Mouse (Mus musculus) layer of hippocampus, postnatal 25 days (tissue): ENCODE measurements at regions not wholly inside any gene's neighbourhood (a gene's known extent, or its start where the extent isn't known, plus 50 kb on each side); places are given as distances from the start of the nearest gene placed in this dataset.

ENCODE experiments used
- DNase-seq, 2 experiments: peaks; one replicate each; pipeline ENCODE4 v3.0.0; 2022; ENCODE audit warnings: mixed read lengths in 2 of 2, low spot score in 1 of 2; ENCODE audit errors: extremely low spot score in 1 of 2

DNA sequence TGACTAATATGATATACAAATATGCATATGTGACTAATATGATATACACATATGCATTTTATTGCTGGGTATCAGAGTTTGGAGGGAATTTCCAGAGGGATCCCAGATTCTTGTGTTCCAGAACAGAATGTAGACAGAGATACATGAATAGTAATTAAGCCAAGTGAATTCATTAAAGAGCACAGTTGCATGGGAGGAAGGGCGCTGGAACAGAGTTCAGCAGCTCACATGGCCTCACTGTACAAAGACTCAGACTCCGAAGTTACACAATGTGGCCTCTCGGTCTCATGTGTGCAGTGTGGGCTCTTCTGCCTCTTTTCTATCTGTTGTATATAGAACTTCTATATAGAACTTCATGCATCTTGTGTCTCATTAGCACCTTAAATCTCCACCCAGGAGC lies 196.8 kb upstream of the Rbfox1 start:
- DNase-seq: no peak

DNA sequence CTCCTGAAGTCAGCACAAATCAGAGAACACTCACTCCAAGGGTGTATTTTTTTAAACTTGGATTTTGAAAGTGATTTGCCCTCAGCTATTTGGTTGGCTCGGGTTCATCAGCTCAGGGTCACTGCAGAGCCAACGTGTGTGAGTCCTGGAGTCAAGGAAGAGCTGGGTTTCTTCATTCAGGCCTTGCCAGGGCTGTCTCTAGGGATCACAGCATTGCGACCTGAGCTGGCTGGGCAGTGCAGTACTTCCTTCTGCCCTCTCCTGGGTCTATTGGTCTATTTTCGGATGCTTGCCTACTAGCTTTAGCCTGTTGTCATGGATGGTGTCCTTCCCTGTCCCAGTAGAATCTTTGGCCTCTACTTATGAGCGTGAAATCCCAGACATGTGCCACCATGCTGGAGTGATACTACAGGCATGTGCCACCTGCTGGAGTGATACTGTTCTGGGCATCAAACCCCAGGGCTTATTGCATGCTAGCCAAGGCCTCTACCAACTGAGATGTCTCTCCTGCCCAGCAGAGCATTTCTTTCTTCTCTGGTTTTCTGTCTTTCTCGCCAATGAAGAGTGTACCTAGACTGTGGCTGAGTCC lies 211.7 kb upstream of the Rbfox1 start:
- no peak for DNase-seq

DNA sequence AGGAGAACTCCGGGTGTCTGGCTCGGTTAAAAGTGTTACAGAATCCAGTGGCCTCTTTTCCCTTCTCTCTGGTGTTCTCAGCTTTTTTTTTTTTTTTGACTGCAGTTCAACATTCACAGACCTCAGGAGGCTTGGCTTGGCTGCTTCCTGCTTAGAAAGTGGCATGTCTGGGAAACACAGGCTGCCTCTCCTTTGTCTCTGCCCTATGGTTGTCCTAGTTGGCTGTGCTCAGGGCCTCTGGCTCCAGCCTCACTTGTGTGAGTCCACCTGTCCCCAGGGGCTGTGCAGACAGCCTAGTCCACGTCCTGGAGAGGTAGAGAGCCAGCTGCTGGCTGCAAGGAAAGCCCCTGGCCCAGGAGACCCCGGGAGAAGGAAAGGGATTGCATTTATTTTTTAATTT lies 212.3 kb upstream of the Rbfox1 start:
- no peak for DNase-seq

DNA sequence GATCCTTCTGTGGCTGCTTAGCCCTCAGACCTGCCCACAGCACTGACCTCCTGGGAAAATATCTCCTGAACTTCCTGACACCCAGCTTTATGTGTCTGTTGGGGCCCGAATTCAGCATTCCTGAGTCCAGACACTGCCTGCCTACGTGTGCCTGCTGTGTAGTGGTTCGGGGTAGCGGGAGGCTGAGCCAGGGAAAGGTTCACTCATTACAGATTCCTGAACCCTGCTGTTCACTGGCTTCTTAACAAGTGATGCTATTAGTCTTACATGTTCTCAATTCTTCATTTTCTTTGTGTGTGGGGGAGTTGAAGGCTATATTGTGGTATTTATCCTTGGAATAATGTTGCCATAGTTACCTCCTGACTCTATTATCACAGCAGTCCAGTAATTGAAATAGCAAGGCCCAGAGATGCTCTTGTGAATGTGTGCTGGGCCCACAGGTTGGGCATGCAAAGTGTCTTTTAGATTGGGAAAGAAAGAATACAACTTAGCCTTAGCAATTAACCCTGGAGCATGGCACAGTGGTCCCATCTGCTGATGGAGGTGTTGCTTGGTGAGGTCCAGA lies 216.7 kb upstream of the Rbfox1 start:
- no peak for DNase-seq

DNA sequence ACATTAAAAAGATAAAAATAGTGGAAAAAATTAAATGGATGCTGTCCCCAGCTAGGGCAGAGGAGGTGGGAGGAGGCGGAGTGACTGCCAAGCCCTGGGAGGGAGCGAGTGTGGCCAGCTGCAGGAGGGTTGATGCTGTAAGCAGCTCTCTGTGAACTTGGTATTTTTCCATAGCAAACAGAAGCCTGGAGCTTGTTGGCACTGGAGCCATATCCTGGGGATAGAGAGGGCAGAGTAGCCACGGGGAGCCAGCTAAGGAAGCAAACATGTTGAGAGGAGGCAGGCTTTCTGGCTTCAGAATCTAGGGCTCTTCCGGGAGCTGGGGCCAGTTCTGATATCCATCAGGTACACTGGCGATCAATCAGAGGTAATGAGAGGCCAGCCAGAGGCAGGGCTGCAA lies 223.2 kb upstream of the Rbfox1 start:
- DNase-seq: no peak

DNA sequence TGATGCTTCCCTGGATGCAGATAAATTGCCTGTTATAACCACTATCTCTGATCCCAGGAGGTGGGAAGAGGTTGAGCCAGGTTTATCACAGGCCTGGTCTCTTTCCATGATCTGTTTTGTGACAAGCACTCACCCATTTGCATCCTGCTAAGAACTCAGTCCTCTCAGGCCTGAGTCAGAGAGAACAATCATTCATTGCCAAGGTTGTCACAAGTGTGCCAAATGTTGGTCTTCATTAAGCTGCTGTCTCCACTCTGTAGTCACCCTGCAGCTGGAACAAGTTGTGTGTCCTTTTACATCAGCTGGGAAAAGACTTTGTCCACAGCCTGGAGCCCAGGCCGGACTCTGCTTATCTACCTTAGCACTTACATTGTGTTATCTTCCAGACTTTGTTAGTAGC lies 233.6 kb upstream of the Rbfox1 start:
- DNase-seq: no peak

DNA sequence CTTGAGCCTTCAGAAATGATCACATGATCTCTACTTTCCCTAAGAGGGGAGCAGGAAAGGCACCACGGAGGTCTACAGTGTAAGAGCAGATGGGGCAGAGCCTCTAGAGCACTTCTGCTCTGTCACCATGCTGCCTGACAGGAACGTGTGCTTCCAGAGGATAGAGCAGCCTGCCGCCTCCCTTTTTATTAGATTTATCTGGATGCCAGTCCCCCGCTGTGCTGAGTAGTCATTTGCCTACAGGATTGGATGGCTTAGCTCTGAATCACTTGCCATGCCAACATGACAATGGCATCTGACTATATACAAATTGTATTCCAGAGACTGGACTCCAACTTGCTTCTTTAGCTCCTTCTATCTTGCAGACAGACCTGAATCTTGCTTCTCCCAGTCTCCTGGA lies 234.2 kb upstream of the Rbfox1 start:
- DNase-seq: no peak

DNA sequence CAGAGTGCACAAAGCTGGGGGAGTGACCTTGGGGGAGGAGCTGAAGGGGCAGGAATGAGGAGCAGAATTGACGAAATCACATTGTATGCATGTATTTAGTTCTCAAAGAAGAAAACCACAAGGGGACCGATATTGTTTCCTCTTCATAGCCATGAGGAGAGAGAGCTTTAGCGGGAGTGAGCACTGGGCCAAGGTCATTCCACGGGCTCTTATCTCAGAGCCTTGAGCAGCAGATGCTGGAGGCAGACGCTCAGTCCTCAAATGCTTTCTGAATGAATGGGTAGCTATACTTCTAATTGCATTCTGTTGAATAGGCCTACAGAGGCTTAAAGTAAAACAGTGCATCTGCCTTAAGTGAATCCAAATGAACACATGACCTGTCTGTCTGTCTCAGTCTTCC lies 245.2 kb upstream of the Rbfox1 start:
- no peak for DNase-seq

DNA sequence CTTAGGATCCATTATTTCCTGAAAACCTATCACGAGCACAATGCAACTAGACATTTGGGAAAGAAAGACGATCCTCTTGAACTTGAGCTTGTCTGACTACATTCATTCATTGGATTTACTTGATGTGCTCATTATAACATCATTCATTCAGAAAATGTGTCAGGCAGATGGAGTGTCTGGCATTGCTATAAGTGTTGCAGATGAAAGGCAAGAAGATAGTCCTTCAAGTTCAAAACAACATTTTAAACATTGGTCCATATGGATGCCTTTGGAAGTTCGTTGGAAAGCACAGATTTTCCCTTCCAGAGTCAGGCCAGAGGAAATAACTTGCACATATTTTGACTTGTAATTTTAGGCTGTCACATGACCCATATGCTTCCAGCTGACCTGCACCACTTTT lies 255.2 kb upstream of the Rbfox1 start:
- no peak for DNase-seq

DNA sequence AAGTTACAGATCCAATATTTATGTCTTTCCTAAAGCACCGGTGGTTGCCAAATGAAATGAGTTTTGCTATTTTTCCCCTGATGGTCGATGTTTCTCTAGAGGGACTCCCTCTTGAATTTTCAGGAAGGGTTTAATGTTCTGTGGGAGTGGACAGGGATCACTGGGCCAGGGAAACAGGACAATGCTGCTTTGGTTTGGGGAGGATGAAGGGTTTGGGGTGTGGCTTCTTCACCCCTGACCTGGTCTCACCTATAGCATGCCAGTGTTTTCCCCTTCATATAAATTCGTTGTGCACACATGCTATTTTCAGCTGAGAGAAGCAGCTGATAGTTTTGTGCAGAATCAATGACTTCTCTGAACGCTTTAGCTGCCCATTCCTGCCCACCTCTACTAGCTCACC lies 257.2 kb upstream of the Rbfox1 start:
- DNase-seq: no peak

DNA sequence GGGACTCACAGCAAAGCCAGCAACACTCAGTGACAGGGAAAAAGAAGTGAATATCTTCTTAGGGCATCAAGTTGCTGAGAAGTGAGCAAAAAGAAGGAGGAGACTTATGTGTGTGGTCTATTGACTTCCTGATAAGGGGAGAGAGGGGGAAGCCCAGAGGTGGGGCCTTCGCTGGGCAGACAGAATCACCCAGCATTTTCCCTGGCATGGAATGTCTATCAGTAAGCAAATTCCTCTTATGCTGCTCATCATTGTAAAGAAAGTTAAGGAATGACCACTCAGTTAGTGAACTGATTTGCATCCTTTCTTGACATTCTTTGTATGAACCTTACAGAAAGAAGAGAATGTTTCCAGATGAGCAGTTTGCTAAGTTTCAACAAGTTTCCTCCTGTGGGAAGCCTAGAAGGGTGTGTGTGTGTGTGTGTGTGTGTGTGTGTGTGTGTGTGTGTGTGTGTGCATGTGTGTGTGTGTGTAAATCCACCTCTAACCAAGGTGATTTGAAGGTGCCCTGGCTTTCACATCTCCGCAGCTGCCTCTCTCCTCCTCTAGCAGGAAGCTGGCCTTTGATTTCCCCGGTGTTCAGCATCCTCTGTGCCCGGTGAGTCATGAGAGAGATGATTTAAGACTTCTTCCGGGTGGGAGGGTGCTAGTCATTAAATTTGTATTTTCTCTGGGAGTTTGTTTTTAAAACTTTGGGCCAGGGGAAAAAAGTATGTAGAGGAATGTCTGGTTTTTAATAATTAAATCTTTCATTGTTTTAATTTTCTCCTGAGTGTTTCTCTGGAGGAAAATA lies 257.8 kb upstream of the Rbfox1 start:
- no peak for DNase-seq

DNA sequence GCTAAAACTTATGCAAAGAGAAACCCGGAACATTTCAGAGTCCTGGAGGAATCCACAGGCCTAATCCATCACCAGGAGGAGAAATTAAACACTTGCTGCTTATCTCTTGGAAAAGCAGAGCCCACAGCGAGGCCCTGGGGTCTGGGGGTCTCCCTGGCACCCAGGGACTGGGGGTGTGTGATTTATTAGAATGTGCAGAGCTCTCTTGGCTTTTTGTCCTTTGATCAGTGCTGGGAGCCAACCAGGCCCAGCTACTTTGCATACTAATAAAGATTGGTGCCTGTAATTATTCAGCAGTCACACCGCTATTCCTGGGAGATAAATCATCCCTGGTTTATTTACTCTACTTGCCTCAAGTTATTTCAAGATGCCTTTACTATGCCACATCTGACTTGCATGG lies 260.0 kb upstream of the Rbfox1 start:
- DNase-seq: no peak

DNA sequence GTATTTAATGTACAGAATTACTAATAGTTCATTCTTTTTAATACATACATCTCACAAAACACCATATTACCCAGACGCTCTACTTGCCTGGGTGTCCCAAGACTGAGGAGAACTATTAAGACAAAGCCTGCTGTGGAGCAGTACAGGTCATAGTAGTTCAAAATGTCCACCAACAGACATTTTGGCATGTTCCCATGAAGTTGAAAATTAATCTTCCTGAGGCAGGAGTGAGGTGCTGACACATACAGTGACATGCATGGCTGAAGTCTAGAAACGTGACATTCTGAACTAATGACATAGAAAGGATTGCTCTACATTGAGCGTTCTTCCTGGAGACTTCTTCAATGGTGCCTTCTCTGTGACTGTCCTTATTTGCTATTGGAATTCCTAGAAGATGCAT lies 264.6 kb upstream of the Rbfox1 start:
- DNase-seq: no peak

DNA sequence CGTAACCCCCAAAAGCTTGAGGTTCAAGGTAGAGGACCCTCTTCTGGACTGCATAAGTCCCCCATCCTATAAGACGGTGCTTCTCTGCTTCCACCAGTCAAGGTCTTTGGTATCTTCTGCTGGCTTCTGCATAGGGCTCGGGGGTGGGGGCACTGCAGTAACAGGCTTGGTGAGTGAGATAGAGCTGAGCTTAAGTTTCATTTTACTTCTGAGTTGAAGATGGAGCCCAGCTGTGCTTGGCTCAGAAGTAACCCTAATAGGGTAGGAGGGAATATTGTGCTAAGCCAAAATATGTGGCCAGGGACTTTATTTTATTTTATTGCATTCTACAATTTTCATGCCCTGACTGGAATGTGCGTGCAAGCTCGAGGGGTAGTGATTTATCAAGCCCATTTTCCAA lies 268.8 kb upstream of the Rbfox1 start:
- no peak for DNase-seq

DNA sequence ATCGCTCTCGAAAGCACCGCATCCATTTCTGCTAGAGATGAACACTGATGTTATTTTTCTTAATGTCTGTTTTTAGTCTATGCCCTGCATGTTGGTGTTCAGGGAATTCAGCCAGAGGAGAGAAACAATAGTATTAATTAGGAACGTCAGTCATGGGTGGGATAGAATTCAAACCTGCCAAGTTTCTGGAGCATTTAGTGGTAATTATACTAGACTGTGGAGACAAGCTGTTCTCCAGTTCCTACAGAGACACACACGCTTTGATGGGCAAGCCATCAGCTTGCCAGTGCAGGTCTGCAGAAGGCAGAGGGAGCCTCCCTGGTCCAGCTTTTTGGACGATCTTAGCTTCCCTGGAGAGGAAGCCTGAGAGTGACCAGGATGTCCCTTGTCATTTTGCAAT lies 289.8 kb upstream of the Rbfox1 start:
- DNase-seq: no peak

DNA sequence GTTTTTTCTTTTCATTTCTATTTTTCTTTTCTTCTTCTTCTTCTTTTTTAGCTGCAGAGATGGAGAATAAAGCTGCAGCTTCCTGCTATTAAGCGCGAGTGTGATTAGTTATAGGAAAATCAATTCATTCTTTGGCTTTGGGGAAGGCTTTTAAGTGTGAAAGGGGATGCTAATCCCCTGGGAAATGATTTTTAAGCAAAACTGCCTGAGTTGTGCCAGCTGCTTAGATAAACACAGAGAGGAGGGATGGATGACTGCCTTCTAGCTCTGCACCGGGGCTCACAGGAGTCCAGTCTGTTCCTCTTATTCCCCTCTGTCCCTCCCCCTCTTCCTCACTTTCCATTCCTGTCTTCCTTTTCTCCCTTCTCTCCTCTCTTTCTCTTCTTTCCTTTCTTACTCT lies 306.8 kb upstream of the Rbfox1 start:
- DNase-seq: no peak

DNA sequence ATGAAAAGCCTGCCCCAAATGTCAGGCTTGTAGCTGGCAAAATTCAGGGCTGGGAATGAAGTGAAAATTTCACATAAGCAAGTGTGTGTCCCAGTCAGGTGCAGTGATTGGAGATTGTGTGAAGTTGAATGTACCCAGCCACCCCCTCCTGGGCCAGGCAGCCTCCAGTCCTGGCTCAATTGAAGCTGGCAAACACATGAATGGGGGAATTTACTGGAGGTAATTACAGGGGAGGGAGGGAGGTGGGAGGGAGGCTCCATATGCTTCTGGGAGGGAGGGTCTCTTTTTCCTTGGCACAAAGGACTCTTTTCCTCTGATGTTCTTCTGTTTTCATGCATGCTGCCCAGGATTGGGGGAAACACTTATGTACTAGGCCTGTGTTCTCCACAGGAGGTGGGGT lies 312.4 kb upstream of the Rbfox1 start:
- no peak for DNase-seq

DNA sequence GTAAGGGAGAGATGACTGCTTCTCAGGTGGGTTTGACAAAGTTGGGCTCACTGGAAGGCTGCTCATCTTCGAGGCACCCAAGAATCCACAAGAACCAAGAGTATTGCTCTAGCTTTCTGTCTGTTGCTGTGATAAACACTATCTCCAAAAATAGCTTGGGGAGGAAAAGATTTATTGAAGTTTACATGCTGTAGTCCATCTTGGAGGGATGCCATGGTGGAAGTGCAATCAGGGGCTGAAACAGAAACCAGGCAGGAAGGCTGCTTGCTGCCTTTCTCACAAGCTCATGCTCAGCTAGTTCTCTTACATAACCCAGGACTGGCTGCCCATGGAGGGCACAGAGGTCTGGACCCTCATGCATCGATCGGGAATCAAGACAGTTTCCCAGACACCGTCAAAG lies 314.5 kb upstream of the Rbfox1 start:
- no peak for DNase-seq

DNA sequence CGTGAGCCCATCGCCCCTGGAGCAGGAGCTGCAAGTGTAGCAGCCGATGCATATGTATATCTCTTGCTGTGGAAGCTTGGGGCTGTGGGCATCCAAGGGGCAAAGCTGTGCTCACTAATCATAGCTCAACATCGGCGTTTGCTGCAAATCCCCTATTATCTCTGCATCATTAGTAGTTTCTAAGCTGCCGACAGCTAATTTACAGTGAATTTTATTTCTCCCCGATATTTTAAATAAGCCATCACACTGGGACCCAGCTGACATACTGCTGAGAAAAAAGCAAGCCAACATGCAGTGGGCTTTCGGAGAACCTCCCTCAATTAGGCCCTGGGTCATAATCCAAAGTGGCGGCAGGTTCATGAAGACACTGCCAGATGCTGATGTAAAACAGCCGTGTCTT lies 313.3 kb upstream of the Eef2kmt start:
- DNase-seq: no peak

DNA sequence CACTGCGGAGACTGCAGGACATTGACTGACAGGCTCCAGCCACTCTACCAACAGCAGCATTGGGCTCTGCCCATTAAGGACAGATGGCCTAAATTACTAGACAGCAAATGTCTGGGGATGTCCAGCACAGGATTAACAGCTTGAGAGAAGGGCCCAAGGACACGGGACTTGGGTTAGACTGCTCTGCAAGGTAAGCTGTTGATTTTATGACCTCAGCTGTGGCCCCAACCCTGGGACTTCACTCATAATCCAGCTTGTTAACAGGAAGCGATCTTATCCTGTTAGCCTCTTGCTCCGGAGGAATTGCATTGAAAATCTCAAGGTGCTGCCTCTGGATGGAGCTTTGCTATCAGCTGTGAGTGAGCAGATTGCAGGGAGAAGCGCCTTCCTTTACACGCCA lies 293.2 kb upstream of the Eef2kmt start:
- no peak for DNase-seq

DNA sequence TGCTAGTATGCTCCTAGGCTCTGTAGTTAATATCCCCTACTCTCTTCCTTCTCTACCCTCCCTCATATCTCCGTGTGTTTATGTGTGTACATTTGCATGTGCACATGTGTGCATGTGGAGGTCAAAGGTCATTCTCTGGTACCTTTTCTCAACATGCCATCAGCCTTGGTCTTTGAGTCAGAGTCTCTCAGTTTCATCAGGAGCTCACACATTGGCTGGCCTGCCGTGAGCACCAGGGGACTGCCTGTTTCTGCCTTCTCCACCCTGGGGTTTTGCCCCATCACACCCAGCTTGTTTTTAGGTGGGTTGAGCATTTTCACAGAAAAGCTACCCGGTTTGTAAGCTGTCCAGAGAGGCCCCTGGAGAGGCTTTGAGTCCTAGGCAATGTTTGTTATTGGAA lies 292.8 kb upstream of the Eef2kmt start:
- no peak for DNase-seq

DNA sequence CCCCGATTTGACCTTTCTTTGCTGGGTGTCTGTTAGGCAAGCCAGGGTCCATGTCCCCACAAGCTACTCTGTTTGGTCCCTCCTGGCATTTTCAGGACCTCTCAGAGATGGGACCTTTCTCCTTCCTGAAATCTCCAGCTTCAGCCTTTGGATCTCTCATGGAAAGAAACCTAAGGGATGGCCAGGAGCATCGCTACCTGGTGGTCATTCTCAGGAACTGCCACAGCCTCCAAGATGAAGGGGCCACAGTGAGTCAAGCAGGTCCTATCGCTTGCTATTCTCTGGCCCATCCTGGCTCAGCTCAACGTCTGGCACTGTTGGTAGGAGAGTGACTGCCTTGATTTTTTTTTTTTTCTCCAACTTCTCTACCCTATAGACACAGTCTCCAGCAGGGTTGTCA lies 291.0 kb upstream of the Eef2kmt start:
- no peak for DNase-seq
